22 mouse cellular contexts compared by ENCODE assay signal in the genomic region with DNA sequence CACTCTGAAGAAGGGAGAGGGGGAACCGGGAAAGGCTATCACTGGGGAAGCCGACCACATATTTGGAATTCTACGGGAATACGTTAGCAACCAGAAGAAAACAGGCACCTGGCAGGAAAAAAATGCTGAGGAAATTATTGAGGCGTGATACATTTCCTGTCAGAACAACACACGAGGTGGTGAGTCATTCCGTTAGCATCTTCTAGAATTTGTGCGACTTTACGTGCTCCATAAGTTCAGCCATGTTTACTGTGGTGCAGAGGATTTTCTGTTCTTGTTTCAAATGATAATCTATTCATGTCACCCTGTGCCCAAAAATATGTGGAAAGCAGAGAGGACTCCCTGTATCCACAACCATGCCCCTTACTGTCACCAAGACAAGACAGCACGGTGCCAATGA. TPM values are rescaled to one million over a fixed set of nuclear protein-coding genes. Genes with fewer than 3 reads are reported as not detected.
A peak's percentile ranks its signal among the peaks of the same experiment; 100 is the strongest.
DNase-seq lines count a peak whose midpoint lies in the region; ATAC-seq and TF ChIP-seq lines count a peak whose summit lies in the region.
"Had no signal": no experiment of that assay in that cellular context is flagged by ENCODE, and none has a peak within 500 bp of the region (broad histone marks: within the 10 kb centered on the region; RNA-seq: fewer than 3 reads in every experiment).

No protein-coding gene starts in this region.

- in situ Hi-C loops in CH12.LX (cut with MboI; ENCODE audit: low pct_ligation_motif_present, low pct_unique_long_range_greater_than_20kb, low sequenced_read_pairs): no loop called here

- H3K4me1 ChIP-seq in heart, embryonic 13.5 days: peaks cover 8% of the 10 kb centered on the region
- peaks cover 2 to 7% of the 10 kb centered on the region in 2 experiments; a peak in 1 of 4 replicates for H3K4me1 ChIP-seq in CH12.LX (ENCODE audit: control insufficient read depth in 1 of 2, insufficient read depth in 2 of 2)
- 0 out of 2 replicates have a peak, but pooled peaks cover 4% of the 10 kb centered on the region for H3K4me1 ChIP-seq in heart, embryonic 15.5 days (replicated peaks)
- H3K4me1 ChIP-seq: midbrain, embryonic 13.5 days; neural tube, embryonic 12.5 days had no signal

- TF ChIP-seq CTCF in CH12.LX (conservative IDR thresholded peaks at IDR 0.05 in 1 of 2, IDR thresholded peaks at IDR 0.05 in 1 of 2; ENCODE audit: low read depth in 2 of 2, low read length in 2 of 2): no peak

- H3K27ac ChIP-seq in heart, embryonic 13.5 days (replicated peaks): peak overlapping the region; percentile 44
- no peak overlapping the region for H3K27ac ChIP-seq in CH12.LX (ENCODE audit: insufficient read depth, low read depth)
- 0 out of 2 replicates have a peak overlapping the region, but pooled peaks have one; percentile 20 for H3K27ac ChIP-seq in heart, embryonic 15.5 days
- H3K27ac ChIP-seq: macrophage; midbrain, embryonic 13.5 days; neural tube, embryonic 12.5 days had no signal

- no peaks in the 10 kb centered on the region for H3K9me3 ChIP-seq in heart, embryonic 13.5 days
- H3K9me3 ChIP-seq in CH12.LX (replicated peaks; ENCODE audit: low read length): no peaks in the 10 kb centered on the region
- H3K9me3 ChIP-seq in heart, embryonic 15.5 days (replicated peaks): no peaks in the 10 kb centered on the region
- H3K9me3 ChIP-seq: midbrain, embryonic 13.5 days; neural tube, embryonic 12.5 days had no signal

- dilution Hi-C loops in CH12.LX (cut with MboI; ENCODE audit: extremely low pct_ligation_motif_present, extremely low pct_unique_long_range_greater_than_20kb, low sequenced_read_pairs): no loop called here

- peak overlapping the region; percentile 30 for H3K4me2 ChIP-seq in heart, embryonic 13.5 days
- H3K4me2 ChIP-seq in CH12.LX (ENCODE audit: insufficient read depth, low read depth, poor library complexity, severe bottlenecking): no peak overlapping the region
- H3K4me2 ChIP-seq in heart, embryonic 15.5 days: no peak overlapping the region
- H3K4me2 ChIP-seq: liver, embryonic 11.5 days; midbrain, embryonic 13.5 days; neural tube, embryonic 12.5 days had no signal

- TF ChIP-seq EP300 in CH12.LX (IDR thresholded peaks at IDR 0.05; ENCODE audit: low read length): peak; percentile 46; the same call in 1 of the 2 replicates

- H3K9ac ChIP-seq in heart, embryonic 13.5 days: no peak overlapping the region
- no peak overlapping the region for H3K9ac ChIP-seq in CH12.LX (ENCODE audit: insufficient read depth, low read depth)
- no peak overlapping the region for H3K9ac ChIP-seq in heart, embryonic 15.5 days
- H3K9ac ChIP-seq: midbrain, embryonic 13.5 days; neural tube, embryonic 12.5 days had no signal

- TF ChIP-seq RAD21 in CH12.LX (IDR thresholded peaks at IDR 0.05; ENCODE audit: low read depth, low read length): no peak

- ATAC-seq in heart, embryonic 13.5 days (ENCODE audit: extremely low read depth, insufficient number of reproducible peaks, low FRiP score, low TSS enrichment): no peak
- ATAC-seq in heart, embryonic 15.5 days (replicated peaks; ENCODE audit: insufficient number of reproducible peaks, insufficient read depth, low FRiP score, low read depth): no peak
- ATAC-seq: forebrain, embryonic 14.5 days; midbrain, embryonic 13.5 days had no signal

- DNase-seq in heart, postnatal 25 days (ENCODE audit: low spot score): no peak
- DNase-seq in 3T3-L1 (ENCODE audit: low read depth, low spot score): peak; percentile 55
- DNase-seq in CH12.LX (ENCODE audit: extremely low read depth): peak; percentile 21
- no peak for DNase-seq in spleen, adult 12 weeks (ENCODE audit: low spot score)
- no peak for DNase-seq in layer of hippocampus, postnatal 14 days (ENCODE audit: low spot score in 2 of 2)
- DNase-seq: adrenal gland, adult 2 months; cerebellum, adult 9-11 months; gastrocnemius, postnatal 36 days; kidney, adult 18-20 months; kidney, postnatal 14 days; lung, adult 2 months; right cerebral cortex, adult 18-20 months; thymus, postnatal 25 days had no signal

- no peaks in the 10 kb centered on the region for H3K36me3 ChIP-seq in heart, embryonic 13.5 days
- no peaks in the 10 kb centered on the region for H3K36me3 ChIP-seq in CH12.LX (replicated peaks in 1 of 2; ENCODE audit: control insufficient read depth in 1 of 2, insufficient read depth in 1 of 2, low read length in 1 of 2)
- H3K36me3 ChIP-seq in heart, embryonic 15.5 days: no peaks in the 10 kb centered on the region
- H3K36me3 ChIP-seq: midbrain, embryonic 13.5 days; neural tube, embryonic 12.5 days had no signal

- H3K79me2 ChIP-seq in CH12.LX (replicated peaks; ENCODE audit: control insufficient read depth, extremely low read depth, insufficient read depth, poor library complexity, severe bottlenecking): no peaks in the 10 kb centered on the region

- TF ChIP-seq POLR2A in CH12.LX (IDR thresholded peaks at IDR 0.05; ENCODE audit: low read depth, low read length): no peak

- intact Hi-C loops in heart, postnatal 25 days (cut with DNase I): no loop called here

- H3K4me3 ChIP-seq in heart, embryonic 13.5 days: no peak overlapping the region
- no peak overlapping the region for H3K4me3 ChIP-seq in CH12.LX (replicated peaks in 1 of 3; ENCODE audit: low read depth in 2 of 3, low read length in 2 of 3, poor library complexity in 1 of 3)
- no peak overlapping the region for H3K4me3 ChIP-seq in heart, embryonic 15.5 days
- H3K4me3 ChIP-seq: erythroblast, embryonic 14.5 days; midbrain, embryonic 13.5 days; neural tube, embryonic 12.5 days had no signal

- H3K27me3 ChIP-seq in heart, embryonic 13.5 days (replicated peaks): no peaks in the 10 kb centered on the region
- no peaks in the 10 kb centered on the region for H3K27me3 ChIP-seq in CH12.LX (replicated peaks)
- no peaks in the 10 kb centered on the region for H3K27me3 ChIP-seq in heart, embryonic 15.5 days
- H3K27me3 ChIP-seq: midbrain, embryonic 13.5 days; neural tube, embryonic 12.5 days had no signal

- 41% methylated on average over 10 of the region's 10 CpGs for WGBS in heart, embryonic 13.5 days
- WGBS in heart, embryonic 15.5 days: 40% methylated on average over 10 of the region's 10 CpGs

TF ChIP-seq in CH12.LX, 34 proteins besides CTCF, POLR2A, EP300 and RAD21:
- no peak for TF ChIP-seq SIN3A (IDR thresholded peaks at IDR 0.05; ENCODE audit: low read length)
- no peak for TF ChIP-seq UBTF (IDR thresholded peaks at IDR 0.05; ENCODE audit: low read depth, low read length)
- peak; percentile 41 for TF ChIP-seq BHLHE40 (IDR thresholded peaks at IDR 0.05; ENCODE audit: low read depth, low read length)
- no peak for TF ChIP-seq ELF1 (IDR thresholded peaks at IDR 0.05; ENCODE audit: low read depth, low read length)
- TF ChIP-seq MAFK (IDR thresholded peaks at IDR 0.05; ENCODE audit: insufficient replicate concordance, low read length): no peak
- TF ChIP-seq IRF4 (IDR thresholded peaks at IDR 0.05; ENCODE audit: low read depth, low read length): peak; percentile 38
- no peak for TF ChIP-seq TBP (conservative IDR thresholded peaks at IDR 0.05; ENCODE audit: low read depth, low read length)

RNA-seq across cellular contexts. Expression of gene Arhgef28, which starts 13.6 kb away (rescaled TPM):
- polyA plus RNA-seq in heart, embryonic 13.5 days (2015; fragmentation: Nextera tagmentation; extraction: Ambion mirVana): 9.3 and 11.8 TPM in 2 replicates
- total RNA-seq in heart, postnatal 25 days (2021): 1 to 10 TPM; 5.0 to 5.1 TPM
- total RNA-seq in CH12.LX (2012; rRNA removed): 0.04 and 0.08 TPM in 2 replicates
- 0.07 and 0.23 TPM in 2 replicates for total RNA-seq in CH12.LX (2014; rRNA removed)
- polyA plus RNA-seq in CH12.LX (2012; ENCODE audit: insufficient read length, low read depth): 0.20 and 0.24 TPM in 2 replicates
- 10.7 and 15.4 TPM in 2 replicates for polyA plus RNA-seq in heart, embryonic 15.5 days (2015; fragmentation: Nextera tagmentation; extraction: Ambion mirVana)
- total RNA-seq in layer of hippocampus, postnatal 14 days (2021): 10 to 100 TPM; 90.3 to 96.4 TPM
- total RNA-seq: MEL had no signal
- polyA plus RNA-seq: macrophage had no signal

Comparison
In these comparisons a context has a peak if more than half of its experiments do, and no peak if none do; other contexts are left out.
1. DNase-seq: peak in 3T3-L1 (single experiment) and CH12.LX (single experiment); none in heart, postnatal 25 days (single experiment), spleen, adult 12 weeks (single experiment) and layer of hippocampus, postnatal 14 days (0 of 2).
2. RNA of gene Arhgef28, which starts 13.6 kb away (total RNA-seq): 90.3 to 96.4 TPM in layer of hippocampus, postnatal 14 days; 5.0 to 5.1 TPM in heart, postnatal 25 days and 0.04 to 0.23 TPM in CH12.LX; every median in the first group is over 10 times any median in the second.